Mouse (Mus musculus): ENCODE data around the gene Tspan33. TPM values are rescaled to one million over a fixed set of nuclear protein-coding genes. Genes with fewer than 3 reads are reported as not detected.
A peak's percentile ranks its signal among the peaks of the same experiment; 100 is the strongest.
"Not testable (repeated sequence)": the region's sequence is repeated elsewhere in the genome, so short reads cannot be mapped to it uniquely, and the experiment has no call there.

Gene Tspan33
- polyA plus RNA-seq, 1 experiment: 175 TPM

- 0 out of 2 replicates have a peak, but pooled peaks cover 2% of the 10 kb centered on the region for H3K4me1 ChIP-seq (ENCODE audit: control insufficient read depth, insufficient read depth, low read length)
- no peak overlapping the region for H3K27ac ChIP-seq (ENCODE audit: control insufficient read depth, insufficient read depth, low read depth, low read length, poor library complexity)
- WGBS: 76% methylated on average over 3 of the region's 3 CpGs
- no peak overlapping the region for H3K4me3 ChIP-seq (replicated peaks; ENCODE audit: control insufficient read depth, low read depth, low read length)
- no peak for TF ChIP-seq POLR2A (IDR thresholded peaks at IDR 0.05; ENCODE audit: borderline replicate concordance, control insufficient read depth, low read depth, low read length)
- no peak for TF ChIP-seq CTCF (IDR thresholded peaks at IDR 0.05; ENCODE audit: control insufficient read depth, insufficient read depth, low read length)
Measured at GRCm38 (mm10) chr6:29751466-29752152, 57.6 kb downstream of the Tspan33 start.

DNA sequence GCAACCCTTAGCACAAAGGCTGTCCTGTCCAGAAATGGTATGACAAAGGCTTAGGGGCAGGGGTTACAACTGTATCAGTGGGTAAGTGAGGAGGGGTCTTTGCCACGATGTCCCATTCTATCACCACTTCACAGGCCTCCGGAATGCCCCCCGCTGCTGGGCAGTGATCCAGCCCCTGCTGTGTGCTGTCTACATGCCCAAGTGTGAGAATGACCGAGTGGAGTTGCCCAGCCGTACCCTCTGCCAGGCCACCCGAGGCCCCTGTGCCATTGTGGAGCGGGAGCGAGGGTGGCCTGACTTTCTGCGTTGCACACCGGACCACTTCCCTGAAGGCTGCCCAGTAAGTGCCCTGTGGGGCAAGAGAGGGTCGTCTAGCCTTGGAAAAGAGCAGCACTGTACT is 59.3 kb downstream of the Tspan33 start:
- no peak for TF ChIP-seq CTCF (IDR thresholded peaks at IDR 0.05; ENCODE audit: control insufficient read depth, insufficient read depth, low read length)
- TF ChIP-seq POLR2A (IDR thresholded peaks at IDR 0.05; ENCODE audit: borderline replicate concordance, control insufficient read depth, low read depth, low read length): no peak
- Histone ChIP-seq H3K27ac (ENCODE audit: control insufficient read depth, insufficient read depth, low read depth, low read length, poor library complexity) (no peak overlapping the region), H3K4me3 (replicated peaks; ENCODE audit: control insufficient read depth, low read depth, low read length) (no peak overlapping the region), H3K4me1 (ENCODE audit: control insufficient read depth, insufficient read depth, low read length) (0 out of 2 replicates have a peak, but pooled peaks cover 1% of the 10 kb centered on the region)
- WGBS: 94% methylated on average over 11 of the region's 11 CpGs

- WGBS: 79% methylated on average over 5 of the region's 5 CpGs
- Histone ChIP-seq H3K4me3 (replicated peaks; ENCODE audit: control insufficient read depth, low read depth, low read length) (no peak overlapping the region), H3K4me1 (ENCODE audit: control insufficient read depth, insufficient read depth, low read length) (no peaks in the 10 kb centered on the region), H3K27ac (ENCODE audit: control insufficient read depth, insufficient read depth, low read depth, low read length, poor library complexity) (no peak overlapping the region)
- TF ChIP-seq CTCF (IDR thresholded peaks at IDR 0.05; ENCODE audit: control insufficient read depth, insufficient read depth, low read length): no peak
- no peak for TF ChIP-seq POLR2A (IDR thresholded peaks at IDR 0.05; ENCODE audit: borderline replicate concordance, control insufficient read depth, low read depth, low read length)
Measured at GRCm38 (mm10) chr6:29756001-29756400, 62.0 kb downstream of the Tspan33 start.

DNA sequence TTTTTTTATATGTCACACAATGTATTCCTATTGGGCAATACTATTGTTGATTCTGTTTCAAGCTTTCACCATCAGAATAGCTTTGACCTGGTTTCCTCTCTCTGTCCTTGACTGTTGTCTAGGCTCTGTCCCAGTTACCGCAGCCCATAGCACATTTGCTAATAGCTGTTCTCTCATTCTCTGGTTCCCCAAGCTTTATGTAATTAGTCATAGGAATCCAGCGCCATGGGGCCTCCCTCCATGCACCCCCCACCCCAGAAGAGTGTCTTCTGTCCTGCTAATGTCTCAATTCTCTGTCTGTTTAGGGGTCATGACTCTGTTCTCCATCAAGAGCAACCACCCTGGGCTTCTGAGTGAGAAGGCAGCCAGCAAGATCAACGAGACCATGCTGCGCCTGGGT is 62.5 kb downstream of the Tspan33 start:
- no peak overlapping the region for H3K27ac ChIP-seq (ENCODE audit: control insufficient read depth, insufficient read depth, low read depth, low read length, poor library complexity)
- no peak overlapping the region for H3K4me3 ChIP-seq (replicated peaks; ENCODE audit: control insufficient read depth, low read depth, low read length)
- TF ChIP-seq CTCF (IDR thresholded peaks at IDR 0.05; ENCODE audit: control insufficient read depth, insufficient read depth, low read length) (no peak), POLR2A (IDR thresholded peaks at IDR 0.05; ENCODE audit: borderline replicate concordance, control insufficient read depth, low read depth, low read length) (no peak)
- H3K4me1 ChIP-seq (ENCODE audit: control insufficient read depth, insufficient read depth, low read length): no peaks in the 10 kb centered on the region
- 91% methylated on average over 4 of the region's 4 CpGs for whole genome bisulfite sequencing

- WGBS: 44% methylated on average over 4 of the region's 4 CpGs
- TF ChIP-seq POLR2A (IDR thresholded peaks at IDR 0.05; ENCODE audit: borderline replicate concordance, control insufficient read depth, low read depth, low read length) (no peak), CTCF (IDR thresholded peaks at IDR 0.05; ENCODE audit: control insufficient read depth, insufficient read depth, low read length) (peak; percentile 81)
- Histone ChIP-seq H3K4me1 (ENCODE audit: control insufficient read depth, insufficient read depth, low read length) (no peaks in the 10 kb centered on the region), H3K27ac (ENCODE audit: control insufficient read depth, insufficient read depth, low read depth, low read length, poor library complexity) (no peak overlapping the region), H3K4me3 (replicated peaks; ENCODE audit: control insufficient read depth, low read depth, low read length) (no peak overlapping the region)
Measured at GRCm38 (mm10) chr6:29758417-29758816, 64.4 kb downstream of the Tspan33 start.

DNA sequence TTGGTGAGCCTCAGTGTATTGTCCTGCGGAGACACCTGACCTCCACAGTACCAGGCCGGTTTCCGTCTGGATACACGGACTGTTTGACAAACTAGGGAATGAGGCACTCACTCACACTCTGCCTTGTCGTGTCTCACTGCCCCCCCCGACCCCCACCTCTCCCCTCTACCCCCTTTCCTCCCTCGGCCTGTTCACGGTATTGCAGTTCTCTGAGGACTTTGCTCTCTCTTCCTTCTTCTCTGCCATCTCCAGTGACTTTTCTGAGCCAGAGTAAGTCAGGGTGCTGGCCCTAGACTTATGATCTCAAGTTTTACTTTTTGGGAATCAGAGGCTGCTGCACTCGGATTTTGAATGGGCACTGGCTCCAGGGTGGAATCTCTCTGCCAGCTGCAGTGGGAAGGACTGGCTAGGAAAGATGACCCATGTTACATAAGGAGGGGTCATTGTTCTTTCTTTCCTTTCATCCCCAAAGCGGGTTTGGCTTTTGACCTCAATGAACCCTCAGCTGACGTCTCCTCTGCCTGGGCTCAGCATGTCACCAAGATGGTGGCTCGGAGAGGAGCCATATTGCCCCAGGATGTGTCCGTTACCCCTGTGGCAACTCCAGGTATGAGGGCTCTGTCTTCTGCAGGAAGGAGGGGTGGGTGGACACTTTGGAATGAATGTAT is 65.1 kb downstream of the Tspan33 start:
- H3K4me1 ChIP-seq (ENCODE audit: control insufficient read depth, insufficient read depth, low read length): no peaks in the 10 kb centered on the region
- 86% methylated on average over 13 of the region's 13 CpGs for WGBS
- no peak for TF ChIP-seq CTCF (IDR thresholded peaks at IDR 0.05; ENCODE audit: control insufficient read depth, insufficient read depth, low read length)
- no peak for TF ChIP-seq POLR2A (IDR thresholded peaks at IDR 0.05; ENCODE audit: borderline replicate concordance, control insufficient read depth, low read depth, low read length)
- no peak overlapping the region for H3K27ac ChIP-seq (ENCODE audit: control insufficient read depth, insufficient read depth, low read depth, low read length, poor library complexity)
- no peak overlapping the region for H3K4me3 ChIP-seq (replicated peaks; ENCODE audit: control insufficient read depth, low read depth, low read length)

DNA sequence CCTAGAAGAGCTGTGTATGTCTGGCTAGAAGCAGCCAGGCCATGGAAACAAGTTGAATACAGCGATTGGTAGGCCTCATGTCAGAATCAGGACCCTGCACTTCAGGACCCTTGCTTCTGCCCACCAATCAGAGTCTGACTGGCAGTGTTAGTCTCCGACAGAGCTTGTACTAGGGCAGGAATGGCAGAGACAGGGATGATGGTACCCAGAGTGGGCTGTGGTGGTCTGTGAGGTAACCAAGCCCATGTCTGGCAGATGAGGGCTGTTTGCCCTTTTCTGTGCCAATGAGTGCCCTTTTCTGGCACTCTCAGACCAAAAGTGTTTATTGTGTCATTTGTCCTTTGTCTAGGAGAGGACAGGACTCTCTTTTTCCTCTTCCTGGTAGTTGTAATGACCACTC is 66.4 kb downstream of the Tspan33 start:
- 86% methylated on average over 2 of the region's 2 CpGs for WGBS
- not testable (repeated sequence) for H3K4me3 ChIP-seq (replicated peaks; ENCODE audit: control insufficient read depth, low read depth, low read length); H3K4me1 ChIP-seq (ENCODE audit: control insufficient read depth, insufficient read depth, low read length); H3K27ac ChIP-seq (ENCODE audit: control insufficient read depth, insufficient read depth, low read depth, low read length, poor library complexity)

GRCm38 (mm10) chr6:29761282-29761681 is 67.3 kb downstream of the Tspan33 start:
- WGBS: 77% methylated on average over 4 of the region's 4 CpGs
- Histone ChIP-seq H3K4me1 (ENCODE audit: control insufficient read depth, insufficient read depth, low read length) (no peaks in the 10 kb centered on the region), H3K27ac (ENCODE audit: control insufficient read depth, insufficient read depth, low read depth, low read length, poor library complexity) (no peak overlapping the region), H3K4me3 (replicated peaks; ENCODE audit: control insufficient read depth, low read depth, low read length) (no peak overlapping the region)
- no peak for TF ChIP-seq CTCF (IDR thresholded peaks at IDR 0.05; ENCODE audit: control insufficient read depth, insufficient read depth, low read length)
- no peak for TF ChIP-seq POLR2A (IDR thresholded peaks at IDR 0.05; ENCODE audit: borderline replicate concordance, control insufficient read depth, low read depth, low read length)

All from bone marrow, adult 2 months (tissue).